Mouse (Mus musculus) intestine, embryonic 16.5 days (tissue): ENCODE data around the gene Slc6a21. TPM values are rescaled to one million over a fixed set of nuclear protein-coding genes. Genes with fewer than 3 reads are reported as not detected.
"Not testable (repeated sequence)": the region's sequence is repeated elsewhere in the genome, so short reads cannot be mapped to it uniquely, and the experiment has no call there.

Experiments
- ATAC-seq: fragments of 200-750 bp; cut with Nextera tagmentation; 2 replicates; pipeline ENCODE4 v1.8.0; 2017; ENCODE audit warnings: moderate TSS enrichment, moderate library complexity
- H3K27ac ChIP-seq: fragments of 300-500 bp; sonication (generic); 2 replicates; pipeline ENCODE4 v1.5.1; 2014; ENCODE audit warnings: mild to moderate bottlenecking, low read length
- H3K27me3 ChIP-seq: fragments of 300-500 bp; sonication (generic); replicated peaks from 2 replicates; pipeline ENCODE4 v1.6.1; 2014; ENCODE audit warnings: low read length, control low read depth, mixed read lengths; ENCODE audit not compliant: control insufficient read depth, insufficient read depth
- H3K36me3 ChIP-seq: fragments of 300-500 bp; sonication (generic); 2 replicates; pipeline ENCODE4 v1.6.1; 2014; ENCODE audit warnings: low read length, control low read depth; ENCODE audit not compliant: control insufficient read depth, insufficient read depth
- H3K4me1 ChIP-seq: fragments of 300-500 bp; sonication (generic); 2 replicates; pipeline ENCODE4 v1.6.1; 2014; ENCODE audit warnings: low read length, control low read depth, mixed read lengths; ENCODE audit not compliant: control insufficient read depth, insufficient read depth
- H3K4me2 ChIP-seq: fragments of 300-500 bp; sonication (generic); 2 replicates; pipeline ENCODE4 v1.6.1; 2014; ENCODE audit warnings: low read depth, low read length, control low read depth
- H3K4me3 ChIP-seq: fragments of 300-500 bp; sonication (generic); 2 replicates; pipeline ENCODE4 v1.5.1; 2014; ENCODE audit warnings: mild to moderate bottlenecking, low read length
- H3K9ac ChIP-seq: fragments of 300-500 bp; sonication (generic); 2 replicates; pipeline ENCODE4 v1.6.1; 2014; ENCODE audit warnings: low read depth, low read length
- H3K9me3 ChIP-seq: fragments of 300-500 bp; sonication (generic); 2 replicates; pipeline ENCODE4 v1.6.1; 2016; ENCODE audit warnings: low read length, control low read depth; ENCODE audit not compliant: control insufficient read depth
- WGBS: fragments of 180-500 bp; shearing (Covaris S2); extraction: QIAGEN DNeasy Blood & Tissue Kit; methylation state at CpG from one replicate; pipeline ENCODE4 v1.1.7; 2014; 5-methylcytosine and 5-hydroxymethylcytosine counted together
- polyA plus RNA-seq: library from polyadenylated mRNA; unstranded; fragments of >200 nt; fragmentation: Nextera tagmentation; extraction: Ambion mirVana; gene quantifications from 2 replicates; pipeline ENCODE4 v1.2.1, GENCODE M21; 2015

Slc6a21 gene
- polyA plus RNA-seq, 1 experiment from 2014 or later = not detected

GRCm38 (mm10) chr7:45247666-45248065, 29.6 kb upstream of the Slc6a21 start:
- Histone ChIP-seq H3K4me2 (no peak overlapping the region), H3K36me3 (no peaks in the 10 kb centered on the region), H3K27ac (no peak overlapping the region), H3K9ac (no peak overlapping the region), H3K9me3 (no peaks in the 10 kb centered on the region), H3K27me3 (no peaks in the 10 kb centered on the region), H3K4me1 (no peaks in the 10 kb centered on the region), H3K4me3 (no peak overlapping the region)
- WGBS = 40% methylated on average over 3 of the region's 3 CpGs
- no peak for ATAC-seq

GRCm38 (mm10) chr7:45253806-45254205, 23.5 kb upstream of the Slc6a21 start:
- H3K4me2 ChIP-seq = no peak overlapping the region
- no peaks in the 10 kb centered on the region for H3K4me1 ChIP-seq
- no peaks in the 10 kb centered on the region for H3K9me3 ChIP-seq
- H3K27me3 ChIP-seq = no peaks in the 10 kb centered on the region
- ATAC-seq = no peak
- WGBS = 76% methylated on average over 8 of the region's 8 CpGs
- no peak overlapping the region for H3K27ac ChIP-seq
- H3K4me3 ChIP-seq = no peak overlapping the region
- no peak overlapping the region for H3K9ac ChIP-seq
- H3K36me3 ChIP-seq = no peaks in the 10 kb centered on the region

- not testable (repeated sequence) for H3K27ac ChIP-seq, H3K4me3 ChIP-seq, H3K9ac ChIP-seq, H3K4me2 ChIP-seq, ATAC-seq, H3K4me1 ChIP-seq, H3K36me3 ChIP-seq, H3K27me3 ChIP-seq, H3K9me3 ChIP-seq
- 66% methylated on average over 5 of the region's 7 CpGs for WGBS
These were observed 21.5 kb upstream of the Slc6a21 start for GRCm38 (mm10) chr7:45255822-45256221.

GRCm38 (mm10) chr7:45257063-45257840, 20.1 kb upstream of the Slc6a21 start:
- no peaks in the 10 kb centered on the region for H3K27me3 ChIP-seq
- H3K36me3 ChIP-seq = no peaks in the 10 kb centered on the region
- no peaks in the 10 kb centered on the region; the same call in 1 of the 2 replicates for H3K4me1 ChIP-seq
- H3K27ac ChIP-seq = no peak overlapping the region
- WGBS = 50% methylated on average over 11 of the region's 11 CpGs
- no peak overlapping the region for H3K4me3 ChIP-seq
- no peak overlapping the region for H3K9ac ChIP-seq
- no peak overlapping the region for H3K4me2 ChIP-seq
- no peak for ATAC-seq
- no peaks in the 10 kb centered on the region for H3K9me3 ChIP-seq

- WGBS = 82% methylated on average over 8 of the region's 8 CpGs
- Histone ChIP-seq H3K9me3 (no peaks in the 10 kb centered on the region), H3K4me1 (no peaks in the 10 kb centered on the region; the same call in 1 of the 2 replicates), H3K9ac (no peak overlapping the region), H3K4me3 (no peak overlapping the region), H3K27ac (no peak overlapping the region), H3K27me3 (no peaks in the 10 kb centered on the region), H3K36me3 (no peaks in the 10 kb centered on the region), H3K4me2 (no peak overlapping the region)
- no peak for ATAC-seq
These were observed 18.0 kb upstream of the Slc6a21 start for GRCm38 (mm10) chr7:45259281-45259680.

GRCm38 (mm10) chr7:45262266-45262665, 15.0 kb upstream of the Slc6a21 start:
- Histone ChIP-seq H3K27ac (no peak overlapping the region), H3K27me3 (no peaks in the 10 kb centered on the region), H3K9me3 (no peaks in the 10 kb centered on the region), H3K36me3 (no peaks in the 10 kb centered on the region), H3K4me3 (no peak overlapping the region), H3K4me2 (no peak overlapping the region), H3K9ac (no peak overlapping the region), H3K4me1 (no peaks in the 10 kb centered on the region; the same call in 1 of the 2 replicates)
- WGBS = 45% methylated on average over 7 of the region's 7 CpGs
- no peak for ATAC-seq

GRCm38 (mm10) chr7:45263006-45263607, 14.2 kb upstream of the Slc6a21 start:
- H3K9ac ChIP-seq = no peak overlapping the region
- no peak overlapping the region for H3K4me3 ChIP-seq
- WGBS = 65% methylated on average over 7 of the region's 7 CpGs
- ATAC-seq = no peak
- H3K36me3 ChIP-seq = no peaks in the 10 kb centered on the region
- no peaks in the 10 kb centered on the region; the same call in 1 of the 2 replicates for H3K4me1 ChIP-seq
- H3K27ac ChIP-seq = no peak overlapping the region
- no peaks in the 10 kb centered on the region for H3K9me3 ChIP-seq
- no peaks in the 10 kb centered on the region for H3K27me3 ChIP-seq
- H3K4me2 ChIP-seq = no peak overlapping the region

- no peak overlapping the region for H3K4me3 ChIP-seq
- no peak for ATAC-seq
- no peaks in the 10 kb centered on the region for H3K9me3 ChIP-seq
- H3K4me1 ChIP-seq = no peaks in the 10 kb centered on the region; the same call in 1 of the 2 replicates
- WGBS = 86% methylated on average over 3 of the region's 3 CpGs
- H3K4me2 ChIP-seq = no peak overlapping the region
- no peak overlapping the region for H3K9ac ChIP-seq
- no peaks in the 10 kb centered on the region for H3K27me3 ChIP-seq
- no peaks in the 10 kb centered on the region for H3K36me3 ChIP-seq
- H3K27ac ChIP-seq = no peak overlapping the region
These were observed 13.0 kb upstream of the Slc6a21 start for GRCm38 (mm10) chr7:45264348-45264747.

GRCm38 (mm10) chr7:45265518-45265917, 11.8 kb upstream of the Slc6a21 start:
- no peak for ATAC-seq
- H3K4me3 ChIP-seq = no peak overlapping the region
- no peaks in the 10 kb centered on the region for H3K9me3 ChIP-seq
- 79% methylated on average over 1 of the region's 1 CpGs for WGBS
- no peak overlapping the region for H3K27ac ChIP-seq
- no peaks in the 10 kb centered on the region for H3K36me3 ChIP-seq
- H3K4me1 ChIP-seq = no peaks in the 10 kb centered on the region; the same call in 1 of the 2 replicates
- no peak overlapping the region for H3K4me2 ChIP-seq
- H3K9ac ChIP-seq = no peak overlapping the region
- H3K27me3 ChIP-seq = no peaks in the 10 kb centered on the region
